Mouse (Mus musculus): ENCODE results near the gene Ppwd1. TPM values are rescaled to one million over a fixed set of nuclear protein-coding genes. Genes with fewer than 3 reads are reported as not detected.

The Ppwd1 gene
- polyA plus RNA-seq (2017; shearing (Covaris generic)) = 10.2 TPM

GRCm38 (mm10) chr13:104228384-104229066 lies at the start of gene Ppwd1, which contains the start of gene Cenpk:
Gene Ppwd1, minus strand, starts transcription at chr13:104228843.
Gene Cenpk, plus strand, starts transcription at chr13:104228611.

GRCm38 (mm10) chr13:104178650-104179121 lies 50.0 kb downstream of the Ppwd1 start, which contains the start of gene Trim23:
Gene Trim23, plus strand, starts transcription at chr13:104178797.

GRCm38 (mm10) chr13:104177796-104178649 lies 50.6 kb downstream of the Ppwd1 start, which contains the start of gene Trappc13:
Gene Trappc13, minus strand, starts transcription at chr13:104178469.

Other genes with a start within 250 kb of the Ppwd1 start
- 12.1 TPM for gene Nln, start 119.2 kb downstream of the Ppwd1 start, polyA plus RNA-seq (2017; shearing (Covaris generic))
- 0.35 TPM for gene Sgtb, start 119.1 kb downstream of the Ppwd1 start, polyA plus RNA-seq (2017; shearing (Covaris generic))
- gene Trappc13, start 50.4 kb downstream of the Ppwd1 start, polyA plus RNA-seq (2017; shearing (Covaris generic)) = 61.8 TPM
- 20.0 TPM for gene Trim23, start 50.0 kb downstream of the Ppwd1 start, polyA plus RNA-seq (2017; shearing (Covaris generic))
- gene Cenpk, start 232 bp downstream of the Ppwd1 start, polyA plus RNA-seq (2017; shearing (Covaris generic)) = 4.9 TPM
- 28.7 TPM for gene Adamts6, start 59.0 kb upstream of the Ppwd1 start, polyA plus RNA-seq (2017; shearing (Covaris generic))